Mouse (Mus musculus): ENCODE results near the gene Arrdc2. TPM values are rescaled to one million over a fixed set of nuclear protein-coding genes. Genes with fewer than 3 reads are reported as not detected.

The Arrdc2 gene
- polyA plus RNA-seq, 1 experiment from 2014 or later, result 6.7 TPM

DNA sequence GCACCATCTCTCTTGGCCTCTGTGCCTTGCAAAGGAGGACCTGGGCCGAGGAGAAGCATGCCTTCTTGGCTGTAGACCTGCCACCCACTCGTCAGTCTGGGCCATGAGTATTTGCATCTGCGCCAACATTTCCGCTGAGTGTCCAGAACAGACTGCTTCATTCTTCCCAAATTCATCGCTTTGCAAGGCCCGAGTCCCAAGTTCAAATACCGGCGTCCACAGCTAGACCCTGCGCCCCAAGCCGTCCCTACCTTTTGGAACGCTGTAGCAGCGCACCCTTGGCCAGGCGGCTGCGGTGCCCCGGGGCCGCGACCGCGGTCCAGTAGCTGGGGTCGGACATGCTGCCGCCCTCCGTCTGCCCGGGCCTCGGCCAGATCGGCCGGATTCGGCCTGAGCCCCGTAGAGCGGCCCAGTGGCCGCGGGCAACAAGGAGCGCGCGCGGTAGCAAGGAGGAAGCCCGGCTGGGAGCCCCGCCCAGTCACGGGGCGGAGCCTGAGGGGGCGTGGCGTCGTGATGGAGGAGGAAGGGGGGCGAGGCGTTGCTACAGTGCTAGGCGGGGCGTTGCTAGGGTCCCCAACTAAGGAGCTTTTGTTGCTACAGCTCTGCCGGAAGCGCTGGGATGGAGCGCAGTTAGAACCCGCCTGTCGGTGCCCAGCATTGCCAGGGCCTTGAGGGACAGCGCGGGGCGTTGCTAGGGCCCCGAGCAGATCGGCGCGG is 47.4 kb downstream of the Arrdc2 start:
- 5% methylated on average over 57 of the region's 58 CpGs for WGBS
- Histone ChIP-seq H3K27me3 (ENCODE audit: control insufficient read depth, insufficient read depth, low read depth, low read length) (no peaks in the 10 kb centered on the region), H3K36me3 (ENCODE audit: control insufficient read depth, insufficient read depth, low read length) (peaks cover 4% of the 10 kb centered on the region), H3K4me1 (ENCODE audit: control insufficient read depth, insufficient read depth, low read length) (peaks cover 29% of the 10 kb centered on the region), H3K27ac (ENCODE audit: low read length) (peak overlapping the region; percentile 90), H3K9ac (ENCODE audit: low read depth, low read length) (peak overlapping the region; percentile 89), H3K9me3 (replicated peaks; ENCODE audit: control insufficient read depth, low read length, poor library complexity, severe bottlenecking) (no peaks in the 10 kb centered on the region), H3K4me2 (ENCODE audit: low read length) (peak overlapping the region; percentile 71), H3K4me3 (ENCODE audit: low read depth, low read length) (peak overlapping the region; percentile 64)
- ATAC-seq, result peak; percentile 88

DNA sequence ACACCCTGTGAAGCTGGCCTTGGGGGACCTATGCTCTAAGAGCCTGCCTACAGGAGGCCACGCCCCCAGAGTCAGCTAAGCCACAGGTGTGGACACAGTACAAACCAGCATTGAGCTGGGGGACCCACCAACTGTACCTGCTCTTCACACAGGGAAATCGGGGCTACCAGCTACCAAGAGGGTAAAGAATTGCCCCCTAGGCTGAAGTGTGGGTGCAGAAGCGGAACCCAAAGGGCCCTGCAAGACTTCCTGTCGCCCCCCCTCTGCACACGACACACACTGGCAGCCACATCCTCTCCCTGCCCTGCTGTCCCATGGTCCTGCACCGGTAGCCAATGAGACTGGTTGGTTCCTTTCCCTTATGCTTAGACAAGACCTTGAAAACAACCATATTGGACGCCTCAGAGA is 48.2 kb downstream of the Arrdc2 start:
- H3K4me2 ChIP-seq (ENCODE audit: low read length), result peak overlapping the region; percentile 71
- H3K4me3 ChIP-seq (ENCODE audit: low read depth, low read length), result peak overlapping the region; percentile 64; the same call in 1 of the 2 replicates
- H3K4me1 ChIP-seq (ENCODE audit: control insufficient read depth, insufficient read depth, low read length), result peaks cover 26% of the 10 kb centered on the region
- no peak overlapping the region for H3K27ac ChIP-seq (ENCODE audit: low read length)
- no peaks in the 10 kb centered on the region for H3K9me3 ChIP-seq (replicated peaks; ENCODE audit: control insufficient read depth, low read length, poor library complexity, severe bottlenecking)
- peaks cover 7% of the 10 kb centered on the region for H3K36me3 ChIP-seq (ENCODE audit: control insufficient read depth, insufficient read depth, low read length)
- no peak for ATAC-seq
- H3K27me3 ChIP-seq (ENCODE audit: control insufficient read depth, insufficient read depth, low read depth, low read length), result no peaks in the 10 kb centered on the region
- H3K9ac ChIP-seq (ENCODE audit: low read depth, low read length), result peak overlapping the region; percentile 89
- WGBS, result 79% methylated on average over 7 of the region's 7 CpGs

DNA sequence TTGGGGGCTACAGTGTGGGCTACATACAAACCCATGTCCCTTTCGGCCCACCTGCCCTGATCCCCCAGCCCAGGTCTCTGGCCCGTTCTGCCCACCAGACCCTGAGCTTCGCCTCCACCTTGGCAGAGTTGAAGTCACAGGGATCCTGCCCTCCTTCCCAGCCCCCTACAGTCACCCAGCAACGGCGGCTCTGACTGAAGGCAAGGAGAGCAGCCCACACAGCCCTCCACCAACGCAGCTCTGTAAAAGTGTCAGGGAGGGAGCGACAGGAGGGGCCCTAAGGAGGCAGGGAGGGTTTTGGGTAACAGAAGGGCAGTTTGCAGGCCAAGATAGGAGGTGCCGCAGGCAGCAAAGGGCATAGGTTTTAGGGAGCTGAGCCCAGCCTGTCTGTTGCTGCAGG is 48.7 kb downstream of the Arrdc2 start:
- Histone ChIP-seq H3K36me3 (ENCODE audit: control insufficient read depth, insufficient read depth, low read length) (peaks cover 12% of the 10 kb centered on the region), H3K9ac (ENCODE audit: low read depth, low read length) (peak overlapping the region; percentile 89), H3K4me3 (ENCODE audit: low read depth, low read length) (no peak overlapping the region), H3K4me2 (ENCODE audit: low read length) (peak overlapping the region; percentile 71), H3K27ac (ENCODE audit: low read length) (no peak overlapping the region), H3K9me3 (replicated peaks; ENCODE audit: control insufficient read depth, low read length, poor library complexity, severe bottlenecking) (no peaks in the 10 kb centered on the region), H3K27me3 (ENCODE audit: control insufficient read depth, insufficient read depth, low read depth, low read length) (no peaks in the 10 kb centered on the region), H3K4me1 (ENCODE audit: control insufficient read depth, insufficient read depth, low read length) (peaks cover 24% of the 10 kb centered on the region)
- WGBS, result 66% methylated on average over 8 of the region's 8 CpGs
- ATAC-seq, result no peak

GRCm38 (mm10) chr8:70789046-70789445 is 50.5 kb downstream of the Arrdc2 start:
- Histone ChIP-seq H3K4me2 (ENCODE audit: low read length) (no peak overlapping the region), H3K4me1 (ENCODE audit: control insufficient read depth, insufficient read depth, low read length) (peaks cover 24% of the 10 kb centered on the region), H3K27ac (ENCODE audit: low read length) (no peak overlapping the region), H3K36me3 (ENCODE audit: control insufficient read depth, insufficient read depth, low read length) (peaks cover 21% of the 10 kb centered on the region), H3K9ac (ENCODE audit: low read depth, low read length) (no peak overlapping the region), H3K27me3 (ENCODE audit: control insufficient read depth, insufficient read depth, low read depth, low read length) (no peaks in the 10 kb centered on the region), H3K4me3 (ENCODE audit: low read depth, low read length) (no peak overlapping the region), H3K9me3 (replicated peaks; ENCODE audit: control insufficient read depth, low read length, poor library complexity, severe bottlenecking) (no peaks in the 10 kb centered on the region)
- 85% methylated on average over 10 of the region's 10 CpGs for WGBS
- ATAC-seq, result no peak

DNA sequence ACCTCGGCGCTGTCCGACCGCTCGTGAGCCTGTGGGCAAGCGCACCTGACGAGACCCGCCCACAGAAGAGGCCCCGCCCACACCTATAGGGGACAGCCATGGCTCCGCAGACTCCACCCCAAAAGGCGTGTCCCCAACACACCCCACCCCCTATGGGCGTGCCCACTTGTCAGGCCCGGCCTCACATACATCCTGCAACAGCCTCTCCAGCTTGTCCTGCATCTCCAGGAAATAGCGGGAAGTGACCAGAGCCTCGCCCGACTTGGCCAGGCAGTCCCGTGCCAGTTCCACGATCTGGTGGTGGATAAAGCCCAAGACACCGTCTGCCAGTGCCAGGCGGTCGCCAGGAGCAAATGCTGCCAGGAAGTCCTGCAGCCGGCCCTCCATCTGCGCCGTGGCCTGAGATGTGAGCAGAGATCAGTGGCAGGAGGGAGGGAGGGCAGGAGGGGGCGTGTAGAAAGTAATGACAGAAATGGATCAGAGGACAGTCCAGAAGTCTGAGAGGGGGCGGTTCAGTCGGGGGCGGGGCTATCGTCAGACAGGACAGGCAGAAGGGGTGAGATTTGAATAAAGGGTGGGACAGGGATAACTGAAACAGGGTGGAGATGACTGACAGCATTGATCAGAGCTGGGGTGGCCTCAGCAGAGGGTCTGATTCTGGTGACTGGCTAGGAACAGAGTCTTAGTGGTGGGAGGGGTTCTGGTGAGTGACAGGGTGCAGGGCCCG is 51.4 kb downstream of the Arrdc2 start:
- ATAC-seq, result no peak
- Histone ChIP-seq H3K4me2 (ENCODE audit: low read length) (no peak overlapping the region), H3K4me1 (ENCODE audit: control insufficient read depth, insufficient read depth, low read length) (peaks cover 17% of the 10 kb centered on the region), H3K9me3 (replicated peaks; ENCODE audit: control insufficient read depth, low read length, poor library complexity, severe bottlenecking) (no peaks in the 10 kb centered on the region), H3K36me3 (ENCODE audit: control insufficient read depth, insufficient read depth, low read length) (peaks cover 30% of the 10 kb centered on the region), H3K27me3 (ENCODE audit: control insufficient read depth, insufficient read depth, low read depth, low read length) (no peaks in the 10 kb centered on the region), H3K27ac (ENCODE audit: low read length) (no peak overlapping the region), H3K9ac (ENCODE audit: low read depth, low read length) (peak overlapping the region; percentile 6; the same call in 1 of the 2 replicates), H3K4me3 (ENCODE audit: low read depth, low read length) (no peak overlapping the region; the same call in 1 of the 2 replicates)
- WGBS, result 20% methylated on average over 30 of the region's 30 CpGs

DNA sequence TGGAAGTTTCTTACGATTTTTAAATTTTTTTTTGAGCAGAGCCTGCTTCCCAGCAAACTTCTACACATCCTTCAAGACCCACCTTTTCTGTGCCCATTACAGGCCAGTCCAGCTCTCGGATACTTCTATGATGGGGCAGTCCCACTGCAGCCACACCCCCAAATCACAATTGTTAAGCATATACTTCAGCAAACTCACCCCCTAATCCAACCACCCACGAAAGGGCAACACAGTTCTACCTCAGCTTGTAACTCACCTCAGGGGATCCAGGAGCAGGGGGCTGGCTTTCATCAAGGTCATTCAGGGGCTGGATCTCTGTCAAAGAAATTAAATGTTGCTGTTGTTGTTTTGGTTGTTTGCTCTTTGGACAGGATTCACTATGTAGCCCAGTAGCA is 52.5 kb downstream of the Arrdc2 start:
- Histone ChIP-seq H3K4me1 (ENCODE audit: control insufficient read depth, insufficient read depth, low read length) (peaks cover 13% of the 10 kb centered on the region), H3K4me3 (ENCODE audit: low read depth, low read length) (no peak overlapping the region), H3K36me3 (ENCODE audit: control insufficient read depth, insufficient read depth, low read length) (peaks cover 31% of the 10 kb centered on the region), H3K27ac (ENCODE audit: low read length) (no peak overlapping the region), H3K9ac (ENCODE audit: low read depth, low read length) (no peak overlapping the region), H3K4me2 (ENCODE audit: low read length) (no peak overlapping the region), H3K9me3 (replicated peaks; ENCODE audit: control insufficient read depth, low read length, poor library complexity, severe bottlenecking) (no peaks in the 10 kb centered on the region), H3K27me3 (ENCODE audit: control insufficient read depth, insufficient read depth, low read depth, low read length) (no peaks in the 10 kb centered on the region)
- ATAC-seq, result no peak
- 93% methylated on average over 3 of the region's 3 CpGs for WGBS

DNA sequence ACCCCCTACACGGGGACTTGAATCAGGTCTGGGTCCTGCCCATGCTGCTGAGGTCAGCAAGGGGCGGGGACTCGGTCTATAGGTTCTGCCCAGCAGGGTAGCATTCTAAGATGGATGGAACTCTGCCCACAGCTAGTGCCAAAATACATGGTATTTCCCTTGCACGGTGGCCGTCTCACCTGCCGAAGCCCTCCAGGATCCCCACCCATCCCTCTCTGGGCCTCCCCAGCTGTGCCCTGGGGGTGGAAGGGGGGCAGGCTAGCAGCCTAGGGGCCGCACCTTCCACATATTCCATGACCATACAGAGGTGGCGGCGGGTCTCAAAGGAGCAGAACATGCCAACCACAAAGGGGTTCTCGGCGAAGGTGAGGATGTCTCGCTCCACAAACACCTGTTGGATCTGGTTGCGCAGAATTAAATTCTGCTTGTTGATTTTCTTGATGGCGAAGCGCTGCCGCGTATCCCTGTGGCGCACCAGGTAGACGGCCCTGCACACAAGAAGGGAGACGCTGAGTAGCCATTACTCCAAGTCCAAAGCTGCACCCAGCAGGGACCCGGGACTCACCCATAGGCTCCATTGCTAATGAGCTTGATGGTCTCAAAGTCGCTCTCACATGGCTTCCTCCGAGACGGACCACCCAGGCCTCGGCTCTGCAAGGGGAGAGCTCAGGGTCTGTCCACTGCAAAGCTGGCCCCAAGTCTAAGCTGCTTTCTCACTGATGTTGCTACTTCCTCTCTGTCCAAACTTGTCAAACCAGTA is 53.0 kb downstream of the Arrdc2 start:
- H3K27ac ChIP-seq (ENCODE audit: low read length), result no peak overlapping the region
- no peak for ATAC-seq
- no peak overlapping the region for H3K9ac ChIP-seq (ENCODE audit: low read depth, low read length)
- peaks cover 8% of the 10 kb centered on the region for H3K4me1 ChIP-seq (ENCODE audit: control insufficient read depth, insufficient read depth, low read length)
- H3K36me3 ChIP-seq (ENCODE audit: control insufficient read depth, insufficient read depth, low read length), result peaks cover 33% of the 10 kb centered on the region
- no peaks in the 10 kb centered on the region for H3K9me3 ChIP-seq (replicated peaks; ENCODE audit: control insufficient read depth, low read length, poor library complexity, severe bottlenecking)
- WGBS, result 89% methylated on average over 25 of the region's 25 CpGs
- H3K4me2 ChIP-seq (ENCODE audit: low read length), result no peak overlapping the region
- H3K27me3 ChIP-seq (ENCODE audit: control insufficient read depth, insufficient read depth, low read depth, low read length), result no peaks in the 10 kb centered on the region
- H3K4me3 ChIP-seq (ENCODE audit: low read depth, low read length), result no peak overlapping the region

All from midbrain, embryonic 16.5 days (tissue).